Mouse (Mus musculus) megakaryocyte, embryonic 14.5 days (primary cell): ENCODE measurements around the gene Bnip2.

Experiments used
- FLI1 ChIP-seq: IDR thresholded peaks from 2 replicates; pipeline ENCODE4 v1.6.1; 2012; ENCODE audit warnings: low read length, inconsistent platforms, mixed read lengths
- GATA1 ChIP-seq: IDR thresholded peaks from 3 replicates; pipeline ENCODE4 v1.6.1; 2012; ENCODE audit warnings: mixed read lengths, low read length, inconsistent platforms, borderline replicate concordance

DNA sequence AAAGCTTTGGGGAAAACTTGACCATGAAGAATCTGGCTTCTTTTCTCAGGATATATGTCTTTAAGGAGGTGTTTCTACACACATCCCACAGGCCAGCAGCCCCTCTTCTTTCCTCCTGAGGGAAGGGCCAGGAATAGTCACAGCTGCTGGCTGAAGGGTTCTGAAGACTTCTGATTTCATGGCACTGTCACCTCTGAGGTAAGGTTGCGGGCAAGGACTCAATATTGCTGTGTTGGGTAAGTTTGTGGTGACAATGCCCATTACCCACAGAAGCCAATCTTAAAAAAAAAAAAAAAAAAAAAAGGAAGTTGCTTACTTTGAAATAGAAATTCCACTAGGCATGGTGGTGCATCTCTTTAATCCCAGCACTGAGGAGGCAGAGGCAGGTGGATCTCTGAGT is 42.9 kb downstream of the Bnip2 start:
- TF ChIP-seq GATA1 (no peak), FLI1 (no peak)
